Mouse (Mus musculus): ENCODE measurements around the gene F11r.

- TF ChIP-seq POLR2A (IDR thresholded peaks at IDR 0.05; ENCODE audit: insufficient read depth, low read depth, low read length) (no peak), EP300 (IDR thresholded peaks at IDR 0.05; ENCODE audit: insufficient read depth, low read depth, low read length) (no peak)
Observed at GRCm38 (mm10) chr1:171452522-171452921, 15.2 kb downstream of the F11r start.

Data from heart, adult 2 months (tissue).